Mouse (Mus musculus) layer of hippocampus, adult 11-12 months (tissue): ENCODE measurements at regions not wholly inside any gene's neighbourhood (a gene's known extent, or its start where the extent isn't known, plus 50 kb on each side); places are given as distances from the start of the nearest gene placed in this dataset.

Experiments used
- DNase-seq: peaks from one replicate; pipeline ENCODE4 v3.0.0; 2022; ENCODE audit warnings: low spot score

GRCm38 (mm10) chr14:72110689-72111088, 380.9 kb downstream of the Gm9195 start:
- no peak for DNase-seq

- no peak for DNase-seq
Measured at GRCm38 (mm10) chr14:72091579-72091978, 400.1 kb downstream of the Gm9195 start.

- no peak for DNase-seq
Measured at GRCm38 (mm10) chr14:72081473-72081872, 410.2 kb downstream of the Gm9195 start.

- DNase-seq: no peak
Measured at GRCm38 (mm10) chr14:72064111-72064812, 427.4 kb downstream of the Gm9195 start.

- no peak for DNase-seq
Measured at GRCm38 (mm10) chr14:72042881-72043236, 448.8 kb downstream of the Gm9195 start.

GRCm38 (mm10) chr14:72042112-72042880, 449.3 kb downstream of the Gm9195 start:
- peak; percentile 37 for DNase-seq

GRCm38 (mm10) chr14:72030396-72030795, 461.2 kb downstream of the Gm9195 start:
- no peak for DNase-seq

GRCm38 (mm10) chr14:72027362-72028020, 464.1 kb downstream of the Gm9195 start:
- DNase-seq: no peak

- DNase-seq: no peak
Measured at GRCm38 (mm10) chr14:72004371-72004770, 487.3 kb downstream of the Gm9195 start.

GRCm38 (mm10) chr14:72002205-72003138, 489.2 kb downstream of the Gm9195 start:
- no peak for DNase-seq

GRCm38 (mm10) chr14:71973016-71973415, 518.6 kb downstream of the Gm9195 start:
- no peak for DNase-seq

GRCm38 (mm10) chr14:71972521-71972920, 519.1 kb downstream of the Gm9195 start:
- DNase-seq: no peak

- DNase-seq: no peak
Measured at GRCm38 (mm10) chr14:71967646-71968045, 524.0 kb downstream of the Gm9195 start.

GRCm38 (mm10) chr14:71963389-71964169, 528.1 kb downstream of the Gm9195 start:
- DNase-seq: no peak

- DNase-seq: no peak
Measured at GRCm38 (mm10) chr14:71948701-71949100, 542.9 kb downstream of the Gm9195 start.

- no peak for DNase-seq
Measured at GRCm38 (mm10) chr14:71937157-71937485, 554.5 kb downstream of the Gm9195 start.

GRCm38 (mm10) chr14:71936373-71937156, 555.1 kb downstream of the Gm9195 start:
- DNase-seq: no peak

GRCm38 (mm10) chr14:71915964-71916363, 575.7 kb downstream of the Gm9195 start:
- no peak for DNase-seq

GRCm38 (mm10) chr14:71910936-71911335, 580.7 kb downstream of the Gm9195 start:
- DNase-seq: no peak

- no peak for DNase-seq
Measured at GRCm38 (mm10) chr14:71895468-71895867, 596.2 kb downstream of the Gm9195 start.
